Comparison of ENCODE assay signal across 12 mouse cellular contexts in the genomic region with DNA sequence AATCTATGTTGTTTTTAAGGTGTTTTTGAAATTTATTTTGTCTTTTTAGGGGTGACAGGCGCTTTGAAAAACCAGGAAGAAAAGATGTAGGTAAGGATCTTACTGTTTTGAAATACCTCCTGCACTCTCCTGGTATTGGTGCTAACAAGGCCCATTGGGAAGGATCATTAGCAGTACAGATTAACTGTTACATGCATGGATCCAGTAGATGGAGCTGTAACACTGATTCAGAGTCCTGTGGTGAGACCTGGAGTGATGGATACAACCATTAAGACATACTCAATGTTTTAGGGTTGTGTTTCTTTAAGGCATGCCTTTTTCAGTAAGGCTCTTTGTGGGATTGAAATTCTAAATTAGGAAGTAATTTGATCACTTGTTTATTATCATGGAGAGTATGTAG. TPM values are rescaled to one million over a fixed set of nuclear protein-coding genes. Genes with fewer than 3 reads are reported as not detected.
A peak's percentile ranks its signal among the peaks of the same experiment; 100 is the strongest.
DNase-seq lines count a peak whose midpoint lies in the region; ATAC-seq and TF ChIP-seq lines count a peak whose summit lies in the region.
"Had no signal": no experiment of that assay in that cellular context is flagged by ENCODE, and none has a peak within 500 bp of the region (broad histone marks: within the 10 kb centered on the region; RNA-seq: fewer than 3 reads in every experiment).

No protein-coding gene starts in this region.

- intact Hi-C loops in left cerebral cortex, adult 2 months (cut with DNase I) = no loop called here
- intact Hi-C loops in left cerebral cortex, postnatal 10 days (cut with DNase I) = no loop called here

- peak; percentile 22 for DNase-seq in CD4-positive, CD25-positive, alpha-beta regulatory T cell, adult 2 months (ENCODE audit: low read depth, low spot score)
- no peak for DNase-seq in left cerebral cortex, adult 2 months (ENCODE audit: extremely low spot score in 1 of 2, low spot score in 2 of 2)
- no peak for DNase-seq in left cerebral cortex, postnatal 10 days (ENCODE audit: extremely low spot score in 1 of 2, low spot score in 2 of 2)
- DNase-seq in Patski (ENCODE audit: low read depth, low spot score) = no peak
- DNase-seq in urinary bladder, postnatal 25 days (ENCODE audit: low spot score) = no peak
- DNase-seq in adrenal gland, adult 18-20 months (ENCODE audit: low spot score in 2 of 2) = no peak
- DNase-seq: adrenal gland, postnatal 14 days; left cerebral cortex, postnatal 4 days had no signal

- ATAC-seq in CD4-positive, CD25-positive, alpha-beta regulatory T cell, adult 4 months = no peak
- no peak for ATAC-seq in Patski
- peak; percentile 55; the same call in 1 of the 2 replicates for ATAC-seq in megakaryocyte progenitor cell, adult 5-6 weeks (replicated peaks; ENCODE audit: poor library complexity)

- H3K27me3 ChIP-seq in Patski = no peaks in the 10 kb centered on the region
- H3K27me3 ChIP-seq: stomach, embryonic 15.5 days had no signal

- no peak overlapping the region for H3K4me3 ChIP-seq in left cerebral cortex, adult 2 months
- H3K4me3 ChIP-seq: midbrain, embryonic 10.5 days; stomach, embryonic 15.5 days had no signal

- POLR2A ChIA-PET in Patski (lab: Charles Lee) = no interaction called here

- no peak overlapping the region for H3K27ac ChIP-seq in left cerebral cortex, adult 2 months
- H3K27ac ChIP-seq: midbrain, embryonic 10.5 days; stomach, embryonic 15.5 days had no signal

- CTCF ChIA-PET in Patski (lab: Charles Lee) = interaction anchor here (1.0 kb wide), 1 partner anchor 59 kb away, joined by 3 read pairs; no protein-coding TSS in a partner anchor

- peak; percentile 42 for TF ChIP-seq CTCF in left cerebral cortex, adult 2 months (IDR thresholded peaks at IDR 0.05)
- peak; percentile 44 for TF ChIP-seq CTCF in Patski (IDR thresholded peaks at IDR 0.05)

- in situ Hi-C loops in Patski (cut with MboI; ENCODE audit: low pct_unique_long_range_greater_than_20kb) = no loop called here

RNA-seq across cellular contexts. Expression of a gene that starts 14.6 kb away (rescaled TPM):
- 1 to 10 TPM in 1 of 2 experiments, under 1 TPM in 1; 0.65 to 1.0 TPM for polyA plus RNA-seq in CD4-positive, CD25-positive, alpha-beta regulatory T cell, adult 4 months (2017; shearing (Covaris generic))
- 1 to 10 TPM; 2.3 to 5.3 TPM for total RNA-seq in left cerebral cortex, adult 2 months (2021)
- total RNA-seq in left cerebral cortex, postnatal 10 days (2021) = 1 to 10 TPM; 1.2 to 1.9 TPM
- 0.41 TPM for polyA plus RNA-seq in Patski (2021)
- total RNA-seq in megakaryocyte progenitor cell, adult 5-6 weeks (2015) = not detected in 2 replicates
- total RNA-seq in megakaryocyte progenitor cell, adult 5-6 weeks (2017) = not detected in 2 replicates
- not detected for total RNA-seq in adrenal gland, adult 18-20 months (2021)
- total RNA-seq: adrenal gland, postnatal 14 days had no signal

RNA-seq across cellular contexts. Expression of a gene that starts 53.1 kb away (rescaled TPM):
- 10 to 100 TPM; 62.2 to 62.8 TPM for polyA plus RNA-seq in CD4-positive, CD25-positive, alpha-beta regulatory T cell, adult 4 months (2017; shearing (Covaris generic))
- 100 to 1,000 TPM; 135 to 140 TPM for total RNA-seq in left cerebral cortex, adult 2 months (2021)
- total RNA-seq in left cerebral cortex, postnatal 10 days (2021) = 10 to 100 TPM; 73.7 to 77.8 TPM
- 107 TPM for polyA plus RNA-seq in Patski (2021)
- total RNA-seq in megakaryocyte progenitor cell, adult 5-6 weeks (2015) = 53.5 and 60.7 TPM in 2 replicates
- 77.8 and 103 TPM in 2 replicates for total RNA-seq in megakaryocyte progenitor cell, adult 5-6 weeks (2017)
- 100 to 1,000 TPM in 1 of 2 experiments, 10 to 100 TPM in 1; 79.7 to 101 TPM for total RNA-seq in adrenal gland, adult 18-20 months (2021)
